Mouse (Mus musculus) activated CD4-positive, CD25-positive, alpha-beta regulatory T cell (primary cell): ENCODE measurements around the gene Dtwd1. TPM values are rescaled to one million over a fixed set of nuclear protein-coding genes. Genes with fewer than 3 reads are reported as not detected.

Experiments used
- polyA plus RNA-seq, 2 experiments: library from polyadenylated mRNA; unstranded; fragments of 100-300 nt; shearing (Covaris generic); gene quantifications; one replicate each; pipeline ENCODE4 v1.2.1; 2017

Gene Dtwd1
- polyA plus RNA-seq: 10 to 100 TPM; 12.5 to 16.8 TPM

DNA sequence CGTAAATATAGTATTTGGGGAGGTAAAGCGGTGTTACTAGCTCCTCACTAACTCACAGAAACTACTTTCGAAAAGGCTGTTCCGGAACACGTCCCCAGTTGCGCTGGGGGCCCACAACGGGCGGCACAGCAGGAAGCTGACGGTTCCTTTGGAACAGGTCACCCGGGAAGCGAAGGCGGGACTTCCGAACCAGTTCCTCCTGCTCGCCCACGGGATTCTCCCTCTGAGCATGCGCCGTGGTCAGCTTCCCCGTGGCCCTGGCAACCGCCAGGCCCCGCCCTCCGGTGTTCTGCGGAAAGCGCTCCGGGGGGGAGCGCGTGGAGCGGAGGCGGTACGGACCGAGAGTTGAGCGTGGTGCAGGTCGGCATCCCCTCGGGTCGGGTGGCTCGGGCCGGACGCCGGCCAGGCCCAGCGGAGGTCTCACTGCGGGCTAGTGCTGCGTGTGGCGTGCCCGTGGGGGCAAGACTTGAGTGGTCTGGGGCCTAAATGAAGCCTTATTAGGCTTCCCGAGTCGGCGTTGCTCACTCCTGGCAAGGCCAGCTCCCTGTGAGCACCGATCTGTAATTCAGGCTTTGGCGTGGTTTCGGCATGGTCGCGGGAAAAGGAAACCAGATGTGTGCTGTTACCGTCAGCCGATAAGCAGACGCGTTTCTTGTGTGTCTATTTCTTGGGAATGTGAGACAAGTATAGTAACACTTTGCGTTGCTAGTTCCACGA lies at the start of gene Dtwd1, which contains the start of gene Fam227b:
TSS of gene Dtwd1 (plus strand) at position 287 of the 717 bp plus-strand sequence.
TSS of gene Fam227b (minus strand) at position 150 of the 717 bp plus-strand sequence.

DNA sequence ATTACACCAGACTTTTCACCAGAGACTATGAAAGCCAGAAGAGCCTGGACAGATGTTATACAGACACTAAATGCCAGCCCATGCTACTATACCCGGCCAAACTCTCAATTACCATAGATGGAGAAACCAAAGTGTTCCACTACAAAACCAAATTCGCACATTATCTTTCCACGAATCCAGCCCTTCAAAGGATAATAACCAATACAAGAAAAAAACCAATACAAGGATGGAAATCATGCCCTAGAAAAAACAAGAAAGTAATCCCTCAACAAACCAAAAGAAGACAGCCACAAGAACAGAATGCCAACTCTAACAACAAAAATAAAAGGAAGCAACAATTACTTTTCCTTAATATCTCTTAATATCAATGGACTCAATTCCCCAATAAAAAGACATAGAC lies 62.9 kb downstream of the Dtwd1 start, which contains the start of gene Gm17555:
TSS of gene Gm17555 (plus strand) at position 301 of the 400 bp plus-strand sequence.

Other genes with a start within 250 kb of the Dtwd1 start
- gene Fgf7, start 117.5 kb upstream of the Dtwd1 start, polyA plus RNA-seq: not detected
- gene Fam227b, start 137 bp upstream of the Dtwd1 start, polyA plus RNA-seq: not detected
- not detected for gene Gm17555, start 63.0 kb downstream of the Dtwd1 start, polyA plus RNA-seq